Mouse (Mus musculus) stomach, embryonic 16.5 days (tissue): ENCODE data around the gene Exosc8. TPM values are rescaled to one million over a fixed set of nuclear protein-coding genes. Genes with fewer than 3 reads are reported as not detected.

ENCODE experiments used
- ATAC-seq: fragments of 200-750 bp; cut with Nextera tagmentation; 2 replicates; pipeline ENCODE4 v1.8.0; 2017; ENCODE audit warnings: moderate number of reproducible peaks, moderate TSS enrichment; ENCODE audit not compliant: insufficient read depth, low FRiP score
- H3K27ac ChIP-seq: fragments of 300-500 bp; sonication (generic); 2 replicates; pipeline ENCODE4 v1.5.1; 2014; ENCODE audit warnings: low read length
- H3K27me3 ChIP-seq: fragments of 300-500 bp; sonication (generic); 2 replicates; pipeline ENCODE4 v1.6.1; 2014; ENCODE audit warnings: low read length, control low read depth, mixed read lengths; ENCODE audit not compliant: control insufficient read depth, insufficient read depth
- H3K36me3 ChIP-seq: fragments of 300-500 bp; sonication (generic); 2 replicates; pipeline ENCODE4 v1.6.1; 2014; ENCODE audit warnings: low read length; ENCODE audit not compliant: control insufficient read depth, insufficient read depth
- H3K4me1 ChIP-seq: fragments of 300-500 bp; sonication (generic); 2 replicates; pipeline ENCODE4 v1.6.1; 2014; ENCODE audit warnings: low read length, control low read depth, mixed read lengths; ENCODE audit not compliant: control insufficient read depth, insufficient read depth
- H3K4me2 ChIP-seq: fragments of 300-500 bp; sonication (generic); 2 replicates; pipeline ENCODE4 v1.6.1; 2014; ENCODE audit warnings: low read depth, low read length, mixed read lengths
- H3K4me3 ChIP-seq: fragments of 300-500 bp; sonication (generic); replicated peaks from 2 replicates; pipeline ENCODE4 v1.5.1; 2014; ENCODE audit warnings: mild to moderate bottlenecking, low read length
- H3K9ac ChIP-seq: fragments of 300-500 bp; sonication (generic); 2 replicates; pipeline ENCODE4 v1.6.1; 2014; ENCODE audit warnings: low read length
- H3K9me3 ChIP-seq: fragments of 300-500 bp; sonication (generic); replicated peaks from 2 replicates; pipeline ENCODE4 v1.6.1; 2016; ENCODE audit warnings: low read length, control low read depth; ENCODE audit not compliant: control insufficient read depth
- WGBS: fragments of 180-500 bp; shearing (Covaris S2); extraction: QIAGEN DNeasy Blood & Tissue Kit; methylation state at CpG from one replicate; pipeline ENCODE4 v1.1.7; 2014; 5-methylcytosine and 5-hydroxymethylcytosine counted together
- polyA plus RNA-seq: library from polyadenylated mRNA; unstranded; fragments of >200 nt; fragmentation: Nextera tagmentation; extraction: Ambion mirVana; gene quantifications from 2 replicates; pipeline ENCODE4 v1.2.1, GENCODE M21; 2015

Exosc8 gene
- polyA plus RNA-seq, 1 experiment from 2014 or later, result 90.3 TPM

GRCm38 (mm10) chr3:54764418-54764817 is 29.2 kb upstream of the Exosc8 start:
- WGBS, result 72% methylated on average over 18 of the region's 18 CpGs
- ATAC-seq, result no peak
- peaks cover 4% of the 10 kb centered on the region for H3K4me1 ChIP-seq
- no peaks in the 10 kb centered on the region for H3K27me3 ChIP-seq
- H3K36me3 ChIP-seq, result no peaks in the 10 kb centered on the region
- H3K4me3 ChIP-seq, result peak overlapping the region; percentile 1; the same call in 1 of the 2 replicates
- H3K4me2 ChIP-seq, result peak overlapping the region; percentile 27; the same call in 1 of the 2 replicates
- no peak overlapping the region for H3K27ac ChIP-seq
- no peaks in the 10 kb centered on the region for H3K9me3 ChIP-seq
- H3K9ac ChIP-seq, result no peak overlapping the region

GRCm38 (mm10) chr3:54761258-54761657 is 26.1 kb upstream of the Exosc8 start:
- Histone ChIP-seq H3K4me1 (peaks cover 10% of the 10 kb centered on the region; the same call in 1 of the 2 replicates), H3K36me3 (no peaks in the 10 kb centered on the region), H3K27me3 (no peaks in the 10 kb centered on the region), H3K27ac (no peak overlapping the region), H3K4me3 (no peak overlapping the region), H3K9me3 (no peaks in the 10 kb centered on the region), H3K4me2 (no peak overlapping the region), H3K9ac (no peak overlapping the region)
- WGBS, result 76% methylated on average over 1 of the region's 1 CpGs
- no peak for ATAC-seq

GRCm38 (mm10) chr3:54760321-54761115 is 25.3 kb upstream of the Exosc8 start:
- ATAC-seq, result no peak
- H3K27me3 ChIP-seq, result no peaks in the 10 kb centered on the region
- H3K4me1 ChIP-seq, result peaks cover 10% of the 10 kb centered on the region; the same call in 1 of the 2 replicates
- H3K9me3 ChIP-seq, result no peaks in the 10 kb centered on the region
- no peak overlapping the region for H3K9ac ChIP-seq
- no peak overlapping the region for H3K4me2 ChIP-seq
- H3K27ac ChIP-seq, result no peak overlapping the region
- H3K4me3 ChIP-seq, result no peak overlapping the region
- no peaks in the 10 kb centered on the region for H3K36me3 ChIP-seq
- WGBS, result 53% methylated on average over 15 of the region's 15 CpGs

- no peaks in the 10 kb centered on the region for H3K27me3 ChIP-seq
- H3K36me3 ChIP-seq, result no peaks in the 10 kb centered on the region
- no peak for ATAC-seq
- H3K4me1 ChIP-seq, result peaks cover 17% of the 10 kb centered on the region
- H3K9me3 ChIP-seq, result no peaks in the 10 kb centered on the region
- no peak overlapping the region for H3K4me2 ChIP-seq
- H3K9ac ChIP-seq, result no peak overlapping the region
- WGBS, result 59% methylated on average over 9 of the region's 9 CpGs
- H3K4me3 ChIP-seq, result no peak overlapping the region
- H3K27ac ChIP-seq, result no peak overlapping the region
These were observed 24.0 kb upstream of the Exosc8 start for GRCm38 (mm10) chr3:54759211-54759610.

- WGBS, result 54% methylated on average over 8 of the region's 8 CpGs
- no peak overlapping the region for H3K4me3 ChIP-seq
- H3K4me2 ChIP-seq, result peak overlapping the region; percentile 27; the same call in 1 of the 2 replicates
- peaks cover 17% of the 10 kb centered on the region for H3K4me1 ChIP-seq
- no peaks in the 10 kb centered on the region for H3K36me3 ChIP-seq
- no peaks in the 10 kb centered on the region for H3K27me3 ChIP-seq
- H3K27ac ChIP-seq, result no peak overlapping the region
- H3K9me3 ChIP-seq, result no peaks in the 10 kb centered on the region
- ATAC-seq, result no peak
- H3K9ac ChIP-seq, result no peak overlapping the region
These were observed 22.3 kb upstream of the Exosc8 start for GRCm38 (mm10) chr3:54757446-54757845.

GRCm38 (mm10) chr3:54756058-54756457 is 20.9 kb upstream of the Exosc8 start:
- under 1% methylated on average over 11 of the region's 11 CpGs for WGBS

GRCm38 (mm10) chr3:54755145-54756041 is 20.2 kb upstream of the Exosc8 start, which contains the start of gene Smad9:
Gene Smad9 (plus strand): TSS chr3:54755582.
- no peaks in the 10 kb centered on the region for H3K27me3 ChIP-seq
- peak; percentile 89 for ATAC-seq
- WGBS, result 1% methylated on average over 62 of the region's 66 CpGs
- peaks cover 5% of the 10 kb centered on the region for H3K36me3 ChIP-seq
- H3K4me3 ChIP-seq, result peak within 1 kb of the TSS; percentile 76
- peak within 1 kb of the TSS; percentile 84 for H3K9ac ChIP-seq
- peak within 1 kb of the TSS; percentile 98 for H3K4me2 ChIP-seq
- peaks cover 17% of the 10 kb centered on the region for H3K4me1 ChIP-seq
- no peaks in the 10 kb centered on the region for H3K9me3 ChIP-seq
- peak within 1 kb of the TSS; percentile 72 for H3K27ac ChIP-seq

More at GRCm38 (mm10) chr3:54756058-54756457, 20.9 kb upstream of the Exosc8 start:
- Histone ChIP-seq H3K9me3 (no peaks in the 10 kb centered on the region), H3K27ac (peak overlapping the region; percentile 72), H3K36me3 (no peaks in the 10 kb centered on the region), H3K27me3 (no peaks in the 10 kb centered on the region), H3K4me1 (peaks cover 17% of the 10 kb centered on the region), H3K4me2 (peak overlapping the region; percentile 98), H3K9ac (peak overlapping the region; percentile 84), H3K4me3 (peak overlapping the region; percentile 76)
- no peak for ATAC-seq

- H3K9ac ChIP-seq, result no peak overlapping the region
- ATAC-seq, result no peak
These were observed 18.2 kb upstream of the Exosc8 start for GRCm38 (mm10) chr3:54753411-54753810.

GRCm38 (mm10) chr3:54745799-54746198 is 10.6 kb upstream of the Exosc8 start:
- WGBS, result 65% methylated on average over 5 of the region's 5 CpGs
- Histone ChIP-seq H3K27me3 (no peaks in the 10 kb centered on the region), H3K36me3 (peaks cover 78% of the 10 kb centered on the region), H3K4me2 (no peak overlapping the region), H3K27ac (no peak overlapping the region), H3K4me3 (no peak overlapping the region), H3K4me1 (no peaks in the 10 kb centered on the region), H3K9ac (no peak overlapping the region), H3K9me3 (no peaks in the 10 kb centered on the region)
- ATAC-seq, result no peak

More at GRCm38 (mm10) chr3:54753411-54753810, 18.2 kb upstream of the Exosc8 start:
- Histone ChIP-seq H3K4me3 (no peak overlapping the region), H3K36me3 (peaks cover 24% of the 10 kb centered on the region), H3K27ac (no peak overlapping the region), H3K9me3 (no peaks in the 10 kb centered on the region), H3K4me1 (peaks cover 17% of the 10 kb centered on the region), H3K27me3 (no peaks in the 10 kb centered on the region), H3K4me2 (no peak overlapping the region)
- 67% methylated on average over 4 of the region's 4 CpGs for WGBS
